Comparison of ENCODE assay signal across 9 mouse cellular contexts in the genomic region with DNA sequence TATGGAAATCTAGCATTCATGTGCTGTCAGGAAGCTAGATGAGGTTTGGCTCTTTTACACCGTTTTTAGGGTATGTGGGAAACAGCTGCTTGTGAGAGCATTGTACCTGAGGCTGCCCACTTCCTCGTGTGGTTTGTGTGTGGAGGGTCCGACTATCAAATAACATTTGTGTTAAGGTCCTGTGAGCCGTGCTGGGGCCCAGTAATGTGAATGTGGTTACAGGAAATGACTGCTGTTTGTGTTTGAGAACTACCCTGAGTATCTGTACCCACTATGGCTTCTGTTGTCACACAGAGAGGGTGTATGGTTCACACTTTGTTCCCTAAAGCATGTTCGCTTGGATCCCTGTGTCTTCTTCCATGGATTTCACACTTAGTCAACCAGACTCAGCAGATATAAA. TPM values are rescaled to one million over a fixed set of nuclear protein-coding genes. Genes with fewer than 3 reads are reported as not detected.
DNase-seq lines count a peak whose midpoint lies in the region; ATAC-seq and TF ChIP-seq lines count a peak whose summit lies in the region.
"Had no signal": no experiment of that assay in that cellular context is flagged by ENCODE, and none has a peak within 500 bp of the region (broad histone marks: within the 10 kb centered on the region; RNA-seq: fewer than 3 reads in every experiment).

No protein-coding gene starts in this region.

- H3K27me3 ChIP-seq in lung, embryonic 14.5 days (ENCODE audit: insufficient read depth, low read length): no peaks in the 10 kb centered on the region
- H3K27me3 ChIP-seq in liver, postnatal 0 days (ENCODE audit: insufficient read depth, low read length): no peaks in the 10 kb centered on the region
- no peaks in the 10 kb centered on the region for H3K27me3 ChIP-seq in intestine, postnatal 0 days (replicated peaks; ENCODE audit: control insufficient read depth, insufficient read depth, low read length)

- no peaks in the 10 kb centered on the region for H3K9me3 ChIP-seq in lung, embryonic 14.5 days (ENCODE audit: low read depth, low read length)
- no peaks in the 10 kb centered on the region for H3K9me3 ChIP-seq in liver, postnatal 0 days (ENCODE audit: low read length)
- H3K9me3 ChIP-seq in intestine, postnatal 0 days (ENCODE audit: control insufficient read depth): no peaks in the 10 kb centered on the region

- TF ChIP-seq CTCF in lung, embryonic 14.5 days (IDR thresholded peaks at IDR 0.05; ENCODE audit: low read depth): no peak
- no peak for TF ChIP-seq CTCF in liver, postnatal 0 days (IDR thresholded peaks at IDR 0.05; ENCODE audit: low read depth)
- no peak for TF ChIP-seq CTCF in intestine, postnatal 0 days (IDR thresholded peaks at IDR 0.05; ENCODE audit: low read depth)

- no peaks in the 10 kb centered on the region for H3K36me3 ChIP-seq in lung, embryonic 14.5 days (ENCODE audit: insufficient read depth)
- H3K36me3 ChIP-seq in liver, postnatal 0 days (replicated peaks; ENCODE audit: insufficient read depth, low read length): no peaks in the 10 kb centered on the region; the same call in 1 of the 2 replicates
- H3K36me3 ChIP-seq in intestine, postnatal 0 days (ENCODE audit: control insufficient read depth, insufficient read depth): no peaks in the 10 kb centered on the region

- H3K4me3 ChIP-seq in lung, embryonic 14.5 days (ENCODE audit: low read depth, low read length): peak overlapping the region; percentile 34
- H3K4me3 ChIP-seq in liver, postnatal 0 days (ENCODE audit: low read depth, low read length): no peak overlapping the region
- H3K4me3 ChIP-seq in intestine, postnatal 0 days (ENCODE audit: low read depth, low read length): no peak overlapping the region

- WGBS in lung, embryonic 14.5 days: 47% methylated on average over 5 of the region's 5 CpGs
- WGBS in liver, postnatal 0 days (ENCODE audit: insufficient replicate concordance): 27% methylated on average over 5 of the region's 5 CpGs
- 64% methylated on average over 5 of the region's 5 CpGs for WGBS in intestine, postnatal 0 days

- no peak for ATAC-seq in lung, embryonic 14.5 days (ENCODE audit: insufficient read depth)
- no peak for ATAC-seq in liver, postnatal 0 days
- ATAC-seq in intestine, postnatal 0 days: no peak

- H3K27ac ChIP-seq in lung, embryonic 14.5 days (ENCODE audit: low read depth): no peak overlapping the region
- H3K27ac ChIP-seq in liver, postnatal 0 days (ENCODE audit: low read depth): peak overlapping the region; percentile 29; the same call in 1 of the 2 replicates
- no peak overlapping the region for H3K27ac ChIP-seq in intestine, postnatal 0 days (ENCODE audit: low read depth, low read length)

- peak overlapping the region; percentile 64 for H3K4me2 ChIP-seq in lung, embryonic 14.5 days
- peak overlapping the region; percentile 79 for H3K4me2 ChIP-seq in liver, postnatal 0 days (ENCODE audit: low read depth, low read length)
- no peak overlapping the region for H3K4me2 ChIP-seq in intestine, postnatal 0 days (replicated peaks; ENCODE audit: low read depth)

- H3K9ac ChIP-seq in lung, embryonic 14.5 days: no peak overlapping the region; the same call in 1 of the 2 replicates
- H3K9ac ChIP-seq in liver, postnatal 0 days (replicated peaks): no peak overlapping the region
- H3K9ac ChIP-seq in intestine, postnatal 0 days (ENCODE audit: low read depth, low read length): no peak overlapping the region

- peak; percentile 10 for DNase-seq in adrenal gland, postnatal 10 days
- DNase-seq in adrenal gland, postnatal 4 days (ENCODE audit: low spot score in 2 of 2): no peak
- no peak for DNase-seq in lung, embryonic 14.5 days
- no peak for DNase-seq in lung, postnatal 4 days
- DNase-seq in liver, postnatal 0 days: no peak
- peak; percentile 38 for DNase-seq in thymus, postnatal 0 days (ENCODE audit: low spot score)
- no peak for DNase-seq in adrenal gland, postnatal 36 days
- DNase-seq: kidney, postnatal 36 days had no signal

- no peak for TF ChIP-seq EP300 in liver, postnatal 0 days (IDR thresholded peaks at IDR 0.05; ENCODE audit: low read depth)

- no peaks in the 10 kb centered on the region for H3K4me1 ChIP-seq in lung, embryonic 14.5 days (ENCODE audit: insufficient read depth)
- peaks cover 41% of the 10 kb centered on the region for H3K4me1 ChIP-seq in liver, postnatal 0 days (ENCODE audit: insufficient read depth)
- peaks cover 4% of the 10 kb centered on the region for H3K4me1 ChIP-seq in intestine, postnatal 0 days (replicated peaks; ENCODE audit: control insufficient read depth, insufficient read depth, low read length)

RNA-seq across cellular contexts. Expression of a gene that starts 1.1 kb away (rescaled TPM):
- 10 to 100 TPM; 20.1 to 32.0 TPM for total RNA-seq in adrenal gland, postnatal 10 days (2021)
- total RNA-seq in adrenal gland, postnatal 4 days (2021): 10 to 100 TPM; 60.3 to 62.4 TPM
- polyA plus RNA-seq in lung, embryonic 14.5 days (2014; fragmentation: Nextera tagmentation; extraction: Ambion mirVana): 23.7 and 24.0 TPM in 2 replicates
- 2.9 TPM in 2 replicates for polyA plus RNA-seq in liver, postnatal 0 days (2015; fragmentation: Nextera tagmentation; extraction: Ambion mirVana)
- 15.1 and 16.6 TPM in 2 replicates for polyA plus RNA-seq in thymus, postnatal 0 days (2015; fragmentation: Nextera tagmentation; extraction: Ambion mirVana)
- 13.0 and 13.8 TPM in 2 replicates for polyA plus RNA-seq in intestine, postnatal 0 days (2015; fragmentation: Nextera tagmentation; extraction: Ambion mirVana)
- 10 to 100 TPM; 22.0 to 38.0 TPM for total RNA-seq in adrenal gland, postnatal 36 days (2021)

RNA-seq across cellular contexts. Expression of a gene that starts 36.9 kb away (rescaled TPM):
- total RNA-seq in adrenal gland, postnatal 10 days (2021): 10 to 100 TPM; 12.9 to 16.3 TPM
- 10 to 100 TPM; 18.3 to 18.7 TPM for total RNA-seq in adrenal gland, postnatal 4 days (2021)
- 30.1 and 31.8 TPM in 2 replicates for polyA plus RNA-seq in lung, embryonic 14.5 days (2014; fragmentation: Nextera tagmentation; extraction: Ambion mirVana)
- polyA plus RNA-seq in liver, postnatal 0 days (2015; fragmentation: Nextera tagmentation; extraction: Ambion mirVana): 1.7 and 2.2 TPM in 2 replicates
- 12.6 and 12.9 TPM in 2 replicates for polyA plus RNA-seq in thymus, postnatal 0 days (2015; fragmentation: Nextera tagmentation; extraction: Ambion mirVana)
- polyA plus RNA-seq in intestine, postnatal 0 days (2015; fragmentation: Nextera tagmentation; extraction: Ambion mirVana): 9.5 and 10.0 TPM in 2 replicates
- total RNA-seq in adrenal gland, postnatal 36 days (2021): 10 to 100 TPM; 18.7 to 20.0 TPM

Comparison
In these comparisons a context has a peak if more than half of its experiments do, and no peak if none do; other contexts are left out.
1. DNase-seq: peak in adrenal gland, postnatal 10 days (single experiment) and thymus, postnatal 0 days (single experiment); none in adrenal gland, postnatal 4 days (0 of 2), lung, embryonic 14.5 days (single experiment), lung, postnatal 4 days (0 of 2), liver, postnatal 0 days (single experiment) and adrenal gland, postnatal 36 days (0 of 2).